Mouse (Mus musculus) spleen, postnatal 4 days (tissue): Measurements from ENCODE around the gene Wdr62.
"Not testable (repeated sequence)": the region's sequence is repeated elsewhere in the genome, so short reads cannot be mapped to it uniquely, and the experiment has no call there.

ENCODE experiments used
- DNase-seq, 2 experiments: peaks; one replicate each; pipeline ENCODE4 v3.0.0; 2022; ENCODE audit warnings: low spot score in 2 of 2

Gene Wdr62

GRCm38 (mm10) chr7:30206364-30206763 is 73.9 kb downstream of the Wdr62 start:
- DNase-seq: not testable (repeated sequence)

GRCm38 (mm10) chr7:30205383-30205782 is 74.8 kb downstream of the Wdr62 start:
- DNase-seq: peak; percentile 58 to 81

- DNase-seq: no peak
Observed at GRCm38 (mm10) chr7:30204380-30204779, 75.8 kb downstream of the Wdr62 start.

- DNase-seq: no peak
Observed at GRCm38 (mm10) chr7:30202895-30203690, 77.1 kb downstream of the Wdr62 start.

- not testable (repeated sequence) for DNase-seq
Observed at GRCm38 (mm10) chr7:30200661-30201060, 79.6 kb downstream of the Wdr62 start.

GRCm38 (mm10) chr7:30200200-30200599 is 80.0 kb downstream of the Wdr62 start:
- DNase-seq: no peak

GRCm38 (mm10) chr7:30199498-30200139 is 80.6 kb downstream of the Wdr62 start:
- no peak for DNase-seq

- DNase-seq: peak; percentile 67 to 80
Observed at GRCm38 (mm10) chr7:30198481-30198971, 81.7 kb downstream of the Wdr62 start, which contains the start of gene Capns1. Gene Capns1 (minus strand): TSS chr7:30198811.

GRCm38 (mm10) chr7:30197592-30198129 is 82.6 kb downstream of the Wdr62 start:
- no peak for DNase-seq

- no peak for DNase-seq
Observed at GRCm38 (mm10) chr7:30196171-30196570, 84.0 kb downstream of the Wdr62 start.

- DNase-seq: no peak
Observed at GRCm38 (mm10) chr7:30195461-30195860, 84.8 kb downstream of the Wdr62 start.

GRCm38 (mm10) chr7:30194884-30195283 is 85.3 kb downstream of the Wdr62 start:
- peak; percentile 95 to 98 for DNase-seq

GRCm38 (mm10) chr7:30194101-30194831 is 86.0 kb downstream of the Wdr62 start:
- peak; percentile 28 to 73 for DNase-seq

GRCm38 (mm10) chr7:30193581-30194100 is 86.6 kb downstream of the Wdr62 start:
- peak; percentile 85 to 89 for DNase-seq

GRCm38 (mm10) chr7:30193013-30193412 is 87.2 kb downstream of the Wdr62 start:
- DNase-seq: no peak

- no peak for DNase-seq
Observed at GRCm38 (mm10) chr7:30192088-30192487, 88.1 kb downstream of the Wdr62 start.
